17 mouse cellular contexts compared by ENCODE assay signal in genomic region chr1:38027301-38027700, GRCm38 (mm10).
"Had no signal": no experiment of that assay in that cellular context is flagged by ENCODE, and none has a peak within 500 bp of the region (broad histone marks: within the 10 kb centered on the region; RNA-seq: fewer than 3 reads in every experiment).

No protein-coding gene starts in this region.

- H3K9ac ChIP-seq: liver, embryonic 13.5 days; liver, embryonic 15.5 days; liver, postnatal 0 days; lung, embryonic 15.5 days; midbrain, embryonic 13.5 days; midbrain, embryonic 15.5 days; neural tube, embryonic 12.5 days; stomach, embryonic 15.5 days had no signal

- H3K4me1 ChIP-seq: liver, embryonic 13.5 days; liver, embryonic 15.5 days; lung, embryonic 15.5 days; midbrain, embryonic 13.5 days; midbrain, embryonic 15.5 days; neural tube, embryonic 12.5 days; stomach, embryonic 15.5 days had no signal

- ATAC-seq: liver, postnatal 0 days; midbrain, embryonic 13.5 days; midbrain, embryonic 15.5 days had no signal

- H3K27me3 ChIP-seq: liver, embryonic 13.5 days; liver, embryonic 15.5 days; lung, embryonic 15.5 days; megakaryocyte, embryonic 14.5 days; midbrain, embryonic 13.5 days; midbrain, embryonic 15.5 days; neural tube, embryonic 12.5 days; stomach, embryonic 15.5 days had no signal

- DNase-seq: liver, embryonic 13.5 days; liver, postnatal 0 days; right cerebral cortex, postnatal 14 days; thymus, adult 2 months; thymus, postnatal 25 days; thymus, postnatal 4 days had no signal

- H3K4me3 ChIP-seq: liver, embryonic 13.5 days; liver, embryonic 15.5 days; lung, embryonic 15.5 days; megakaryocyte, embryonic 14.5 days; midbrain, embryonic 13.5 days; midbrain, embryonic 15.5 days; neural tube, embryonic 12.5 days; stomach, embryonic 15.5 days had no signal

- H3K9me3 ChIP-seq: liver, embryonic 13.5 days; liver, embryonic 15.5 days; lung, embryonic 15.5 days; megakaryocyte, embryonic 14.5 days; midbrain, embryonic 13.5 days; midbrain, embryonic 15.5 days; neural tube, embryonic 12.5 days; stomach, embryonic 15.5 days had no signal

- H3K27ac ChIP-seq: liver, embryonic 13.5 days; liver, embryonic 15.5 days; lung, embryonic 15.5 days; macrophage; midbrain, embryonic 13.5 days; midbrain, embryonic 15.5 days; neural tube, embryonic 12.5 days; stomach, embryonic 15.5 days; stomach, postnatal 0 days had no signal

- H3K4me2 ChIP-seq: liver, embryonic 11.5 days; liver, embryonic 13.5 days; liver, embryonic 15.5 days; lung, embryonic 15.5 days; midbrain, embryonic 11.5 days; midbrain, embryonic 13.5 days; midbrain, embryonic 15.5 days; neural tube, embryonic 12.5 days; stomach, embryonic 15.5 days had no signal
